Mouse (Mus musculus) lung, postnatal 0 days (tissue): ENCODE results near the gene Cptp. TPM values are rescaled to one million over a fixed set of nuclear protein-coding genes. Genes with fewer than 3 reads are reported as not detected.

Experiments used
- ATAC-seq: fragments of 200-750 bp; cut with Nextera tagmentation; 2 replicates; pipeline ENCODE4 v1.8.0; 2017; ENCODE audit warnings: moderate library complexity
- DNase-seq: peaks from one replicate; pipeline ENCODE4 v3.0.0-alpha.2; 2016; ENCODE audit warnings: low spot score
- H3K27ac ChIP-seq: fragments of 300-500 bp; sonication (generic); 2 replicates; pipeline ENCODE4 v1.5.1; 2014; ENCODE audit warnings: antibody characterized with exemption, mild to moderate bottlenecking, low read length, mixed read lengths
- H3K27me3 ChIP-seq: fragments of 300-500 bp; sonication (generic); replicated peaks from 2 replicates; pipeline ENCODE4 v1.6.1; 2014; ENCODE audit warnings: low read length, mixed read lengths; ENCODE audit not compliant: insufficient read depth
- H3K36me3 ChIP-seq: fragments of 300-500 bp; sonication (generic); 2 replicates; pipeline ENCODE4 v1.6.1; 2014; ENCODE audit warnings: low read length, mixed read lengths; ENCODE audit not compliant: insufficient read depth
- H3K4me1 ChIP-seq: fragments of 300-500 bp; sonication (generic); 2 replicates; pipeline ENCODE4 v1.6.1; 2014; ENCODE audit warnings: antibody characterized with exemption, low read depth, low read length, mixed read lengths; ENCODE audit not compliant: insufficient read depth
- H3K4me2 ChIP-seq: fragments of 300-500 bp; sonication (generic); replicated peaks from 2 replicates; pipeline ENCODE4 v1.6.1; 2014; ENCODE audit warnings: low read depth, mild to moderate bottlenecking, low read length, moderate library complexity, mixed read lengths
- H3K4me3 ChIP-seq: fragments of 300-500 bp; sonication (generic); 2 replicates; pipeline ENCODE4 v1.5.1; 2014; ENCODE audit warnings: low read depth, low read length
- H3K9ac ChIP-seq: fragments of 300-500 bp; sonication (generic); replicated peaks from 2 replicates; pipeline ENCODE4 v1.6.1; 2014; ENCODE audit warnings: low read depth, mild to moderate bottlenecking
- H3K9me3 ChIP-seq: fragments of 300-500 bp; sonication (generic); 2 replicates; pipeline ENCODE4 v1.6.1; 2016; ENCODE audit warnings: low read length, mixed read lengths
- CTCF ChIP-seq: IDR thresholded peaks from 2 replicates; pipeline ENCODE4 v1.5.1; 2016; ENCODE audit warnings: antibody characterized with exemption, mild to moderate bottlenecking
- EP300 ChIP-seq: IDR thresholded peaks from 2 replicates; pipeline ENCODE4 v1.6.1; 2016; ENCODE audit warnings: antibody characterized with exemption, mild to moderate bottlenecking, control low read depth
- WGBS: fragments of 180-500 bp; shearing (Covaris S2); extraction: QIAGEN DNeasy Blood & Tissue Kit; methylation state at CpG from one replicate; pipeline ENCODE4 v1.1.7; 2014; 5-methylcytosine and 5-hydroxymethylcytosine counted together
- polyA plus RNA-seq: library from polyadenylated mRNA; unstranded; fragments of >200 nt; fragmentation: Nextera tagmentation; extraction: Ambion mirVana; gene quantifications from 2 replicates; pipeline ENCODE4 v1.2.1, GENCODE M21; 2015

Gene Cptp
- polyA plus RNA-seq, 1 experiment from 2014 or later: 13.8 TPM

GRCm38 (mm10) chr4:155904318-155905102 lies 35.3 kb upstream of the Cptp start:
- Histone ChIP-seq H3K9me3 (no peaks in the 10 kb centered on the region), H3K9ac (no peak overlapping the region), H3K36me3 (peaks cover 27% of the 10 kb centered on the region), H3K4me1 (no peaks in the 10 kb centered on the region), H3K27me3 (no peaks in the 10 kb centered on the region), H3K27ac (no peak overlapping the region), H3K4me2 (no peak overlapping the region), H3K4me3 (no peak overlapping the region)
- DNase-seq (no peak), ATAC-seq (no peak)
- TF ChIP-seq EP300 (no peak), CTCF (peak; percentile 52)
- 91% methylated on average over 13 of the region's 13 CpGs for WGBS

DNA sequence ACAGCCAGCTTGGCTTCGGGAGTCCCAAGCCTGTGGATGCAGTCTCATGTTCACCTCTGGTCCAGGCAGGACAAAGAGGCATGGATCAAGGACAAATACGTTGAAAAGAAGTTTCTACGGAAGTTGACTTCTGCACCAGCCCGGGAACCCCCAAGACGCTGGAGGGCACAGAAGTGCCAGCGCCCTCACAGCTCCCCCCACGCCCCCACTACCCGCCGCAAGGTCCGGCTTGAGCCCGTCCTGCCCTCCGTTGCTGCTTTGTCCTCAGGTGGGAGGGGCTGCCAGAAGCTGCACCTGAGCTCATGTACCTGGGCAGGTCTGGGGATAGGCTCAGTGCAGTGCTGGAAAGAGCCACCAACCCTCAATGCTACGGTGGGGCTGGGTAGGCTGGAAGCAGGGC lies 34.0 kb upstream of the Cptp start:
- 96% methylated on average over 12 of the region's 13 CpGs for WGBS
- H3K9ac ChIP-seq: no peak overlapping the region
- H3K4me2 ChIP-seq: no peak overlapping the region
- H3K4me3 ChIP-seq: no peak overlapping the region
- H3K27me3 ChIP-seq: no peaks in the 10 kb centered on the region
- TF ChIP-seq CTCF (no peak), EP300 (no peak)
- ATAC-seq (no peak), DNase-seq (no peak)
- H3K9me3 ChIP-seq: no peaks in the 10 kb centered on the region
- H3K4me1 ChIP-seq: no peaks in the 10 kb centered on the region
- peaks cover 37% of the 10 kb centered on the region for H3K36me3 ChIP-seq
- no peak overlapping the region for H3K27ac ChIP-seq

GRCm38 (mm10) chr4:155901205-155901604 lies 32.0 kb upstream of the Cptp start:
- Histone ChIP-seq H3K9me3 (no peaks in the 10 kb centered on the region), H3K4me2 (no peak overlapping the region), H3K27me3 (no peaks in the 10 kb centered on the region), H3K4me1 (no peaks in the 10 kb centered on the region), H3K9ac (no peak overlapping the region), H3K27ac (0 out of 2 replicates have a peak overlapping the region, but pooled peaks have one; percentile 52), H3K36me3 (peaks cover 40% of the 10 kb centered on the region), H3K4me3 (no peak overlapping the region)
- ATAC-seq: peak; percentile 92
- WGBS: 37% methylated on average over 3 of the region's 3 CpGs
- DNase-seq: peak; percentile 74
- peak; percentile 62 for TF ChIP-seq EP300
- no peak for TF ChIP-seq CTCF

- DNase-seq (no peak), ATAC-seq (no peak)
- H3K27ac ChIP-seq: no peak overlapping the region
- H3K27me3 ChIP-seq: no peaks in the 10 kb centered on the region
- no peaks in the 10 kb centered on the region for H3K9me3 ChIP-seq
- no peak overlapping the region for H3K4me3 ChIP-seq
- H3K36me3 ChIP-seq: peaks cover 40% of the 10 kb centered on the region
- TF ChIP-seq EP300: no peak
- no peak for TF ChIP-seq CTCF
- H3K4me1 ChIP-seq: peaks cover 17% of the 10 kb centered on the region
- no peak overlapping the region for H3K4me2 ChIP-seq
- H3K9ac ChIP-seq: no peak overlapping the region
- WGBS: 94% methylated on average over 7 of the region's 7 CpGs
These were observed 30.1 kb upstream of the Cptp start for GRCm38 (mm10) chr4:155899355-155899754.

- Histone ChIP-seq H3K9me3 (no peaks in the 10 kb centered on the region), H3K27me3 (no peaks in the 10 kb centered on the region), H3K36me3 (peaks cover 30% of the 10 kb centered on the region), H3K4me3 (no peak overlapping the region), H3K9ac (no peak overlapping the region), H3K4me2 (no peak overlapping the region), H3K4me1 (peaks cover 28% of the 10 kb centered on the region), H3K27ac (no peak overlapping the region)
- no peak for TF ChIP-seq CTCF
- TF ChIP-seq EP300: no peak
- no peak for ATAC-seq
- DNase-seq: no peak
- 97% methylated on average over 2 of the region's 2 CpGs for WGBS
These were observed 29.1 kb upstream of the Cptp start for GRCm38 (mm10) chr4:155898318-155898717.

DNA sequence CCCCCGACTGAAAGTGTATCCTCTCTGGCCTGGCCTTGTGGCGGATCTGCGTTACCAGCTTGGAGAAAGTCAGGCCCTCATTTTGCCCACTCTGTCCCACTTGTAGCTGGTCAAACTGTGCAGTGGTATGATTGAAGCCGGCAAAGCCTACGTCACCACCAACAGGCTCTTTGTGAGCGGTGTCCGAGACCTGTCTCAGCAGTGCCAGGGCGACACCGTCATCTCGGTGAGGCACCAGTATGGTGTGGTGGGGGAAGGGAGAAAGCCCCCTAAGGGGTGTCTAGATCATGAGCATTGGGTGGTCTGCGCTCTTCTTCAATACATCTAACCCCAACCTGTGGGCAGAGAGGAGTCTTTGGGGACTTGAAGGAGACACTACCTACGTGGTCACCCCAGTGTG lies 27.2 kb upstream of the Cptp start:
- no peaks in the 10 kb centered on the region for H3K27me3 ChIP-seq
- no peak overlapping the region for H3K4me3 ChIP-seq
- no peaks in the 10 kb centered on the region for H3K9me3 ChIP-seq
- no peak overlapping the region for H3K4me2 ChIP-seq
- H3K27ac ChIP-seq: no peak overlapping the region
- 96% methylated on average over 12 of the region's 12 CpGs for WGBS
- DNase-seq (no peak), ATAC-seq (no peak)
- no peak for TF ChIP-seq EP300
- no peak for TF ChIP-seq CTCF
- H3K9ac ChIP-seq: no peak overlapping the region
- H3K4me1 ChIP-seq: peaks cover 29% of the 10 kb centered on the region
- H3K36me3 ChIP-seq: peaks cover 18% of the 10 kb centered on the region; the same call in 1 of the 2 replicates
